Mouse (Mus musculus): ENCODE measurements at regions not wholly inside any gene's neighbourhood (a gene's known extent, or its start where the extent isn't known, plus 50 kb on each side); places are given as distances from the start of the nearest gene placed in this dataset.

GRCm38 (mm10) chr2:83224018-83224417 lies 280.6 kb downstream of the Fsip2 start:
- DNase-seq (ENCODE audit: low spot score): no peak
- no peak overlapping the region for H3K4me3 ChIP-seq
- H3K9me3 ChIP-seq: no peaks in the 10 kb centered on the region
- 78% methylated on average over 2 of the region's 2 CpGs for WGBS
- H3K27me3 ChIP-seq (replicated peaks; ENCODE audit: low read depth, poor library complexity, severe bottlenecking): no peaks in the 10 kb centered on the region
- no peaks in the 10 kb centered on the region for H3K4me1 ChIP-seq
- H3K36me3 ChIP-seq (replicated peaks): no peaks in the 10 kb centered on the region
- H3K27ac ChIP-seq (replicated peaks): no peak overlapping the region

DNA sequence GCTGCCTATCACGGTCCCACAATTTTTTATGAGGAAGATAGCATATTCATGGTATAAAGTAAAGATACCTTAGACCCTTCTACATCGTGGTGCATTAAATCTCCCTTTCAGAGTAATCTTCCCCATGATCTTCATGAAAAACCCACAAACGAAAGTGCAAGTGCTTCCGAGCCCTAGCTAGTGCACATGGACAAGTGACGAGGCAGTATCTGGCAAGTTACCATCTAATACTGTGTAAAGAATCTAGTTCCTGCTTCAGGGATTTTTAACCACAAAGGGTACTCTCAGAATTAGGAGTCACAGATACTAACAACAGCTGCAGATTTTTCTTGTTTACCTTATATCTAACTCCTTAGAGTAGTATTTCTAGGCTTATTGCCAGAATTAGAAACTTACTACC lies 282.8 kb downstream of the Fsip2 start:
- H3K9me3 ChIP-seq: no peaks in the 10 kb centered on the region
- no peaks in the 10 kb centered on the region for H3K4me1 ChIP-seq
- WGBS: 89% methylated on average over 5 of the region's 5 CpGs

DNA sequence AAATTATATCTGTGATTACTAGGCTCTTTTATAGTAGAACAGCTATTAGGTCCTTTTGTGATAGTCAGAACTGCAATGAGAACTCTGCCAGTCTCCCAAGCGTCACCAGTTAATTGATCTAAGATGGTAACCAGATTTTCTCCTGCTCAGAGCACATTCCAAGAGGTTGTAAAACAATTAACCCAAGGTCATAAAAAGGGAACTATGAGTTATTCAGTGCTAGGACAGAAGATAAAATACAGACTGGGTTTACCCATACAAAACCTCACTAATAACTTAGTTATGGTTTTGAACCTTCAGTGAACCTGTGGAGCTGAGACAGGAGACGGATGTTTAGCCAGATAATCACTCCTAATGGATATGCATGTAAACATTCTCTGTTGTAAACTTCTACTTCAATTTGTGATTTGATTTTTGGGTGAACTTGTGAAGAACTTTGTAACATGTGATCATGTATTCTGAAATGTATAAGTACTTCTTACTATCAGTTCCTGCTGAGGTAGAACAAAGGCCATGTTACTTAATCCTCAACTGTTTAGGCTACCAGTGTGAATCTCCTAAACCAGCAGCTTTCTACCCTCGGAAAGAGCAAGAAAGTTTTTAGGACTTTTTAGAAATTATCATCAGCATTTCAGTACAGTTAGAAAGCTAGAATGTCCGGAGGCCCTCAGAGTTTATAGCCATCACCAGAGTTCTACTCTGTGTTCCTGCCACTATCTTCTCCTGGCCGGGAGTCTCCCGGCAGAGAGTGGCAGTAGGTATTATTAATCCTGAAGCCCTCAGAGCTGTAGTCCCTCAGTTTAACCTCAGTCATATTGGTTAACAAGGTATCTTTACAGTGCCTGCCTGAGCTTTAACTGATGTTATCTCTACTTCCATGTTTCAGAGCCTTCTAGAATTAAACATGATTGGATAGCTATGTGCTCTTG lies 308.0 kb downstream of the Fsip2 start:
- DNase-seq (ENCODE audit: low spot score): no peak
- Histone ChIP-seq H3K4me3 (no peak overlapping the region), H3K36me3 (replicated peaks) (no peaks in the 10 kb centered on the region), H3K9me3 (no peaks in the 10 kb centered on the region), H3K27me3 (replicated peaks; ENCODE audit: low read depth, poor library complexity, severe bottlenecking) (no peaks in the 10 kb centered on the region), H3K4me1 (no peaks in the 10 kb centered on the region), H3K27ac (replicated peaks) (no peak overlapping the region)
- 68% methylated on average over 6 of the region's 6 CpGs for WGBS

More for the DNA sequence above, 282.8 kb downstream of the Fsip2 start:
- Histone ChIP-seq H3K27ac (replicated peaks) (no peak overlapping the region), H3K36me3 (replicated peaks) (no peaks in the 10 kb centered on the region), H3K4me3 (no peak overlapping the region), H3K27me3 (replicated peaks; ENCODE audit: low read depth, poor library complexity, severe bottlenecking) (no peaks in the 10 kb centered on the region)
- no peak for DNase-seq (ENCODE audit: low spot score)

DNA sequence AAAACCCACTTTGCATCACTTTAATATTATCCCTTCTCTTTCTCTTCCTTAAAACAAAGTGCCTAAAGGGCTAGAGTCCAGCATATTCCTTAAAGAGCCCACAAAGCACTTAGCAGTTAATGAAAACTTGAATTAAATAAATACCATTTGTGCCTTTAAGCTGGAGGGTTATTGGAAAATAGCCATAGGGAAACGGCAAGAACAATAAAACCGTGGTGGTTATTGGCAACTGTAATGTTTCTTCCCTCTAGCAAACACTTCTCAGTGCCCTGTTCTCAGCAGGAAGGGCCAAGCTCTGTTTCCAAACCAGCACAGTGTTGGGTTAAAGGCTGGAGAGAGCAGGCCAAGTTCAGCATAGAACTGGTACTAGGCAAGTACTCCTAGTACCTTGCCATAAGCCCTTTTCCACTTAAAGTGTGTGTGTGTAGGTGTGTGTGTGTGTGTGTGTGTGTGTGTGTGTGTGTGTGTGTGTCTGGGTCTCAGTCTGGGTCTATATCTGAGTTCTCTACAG lies 313.4 kb downstream of the Fsip2 start:
- no peaks in the 10 kb centered on the region for H3K9me3 ChIP-seq
- no peak overlapping the region for H3K4me3 ChIP-seq
- H3K27me3 ChIP-seq (replicated peaks; ENCODE audit: low read depth, poor library complexity, severe bottlenecking): no peaks in the 10 kb centered on the region
- 85% methylated on average over 2 of the region's 2 CpGs for WGBS
- H3K36me3 ChIP-seq (replicated peaks): no peaks in the 10 kb centered on the region
- DNase-seq (ENCODE audit: low spot score): no peak
- no peak overlapping the region for H3K27ac ChIP-seq (replicated peaks)
- H3K4me1 ChIP-seq: no peaks in the 10 kb centered on the region

DNA sequence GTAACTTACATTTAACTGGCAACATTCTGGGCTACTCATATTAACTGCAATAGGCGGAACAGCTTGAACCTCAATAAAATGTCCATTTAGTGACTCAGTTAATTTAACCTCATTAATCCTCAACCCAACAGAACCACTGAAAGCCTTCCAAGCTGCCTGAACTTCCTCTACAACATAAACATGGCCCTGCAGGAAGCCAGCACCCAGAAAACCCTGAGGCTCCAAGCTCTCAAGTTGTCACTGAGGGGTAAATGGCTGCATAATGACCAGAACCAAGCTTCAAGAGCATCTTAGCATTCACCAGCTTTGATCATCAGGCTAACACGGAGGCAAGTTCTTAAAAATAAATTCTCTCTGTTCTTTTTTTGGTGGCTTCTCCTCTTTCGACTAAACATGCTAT lies 315.2 kb downstream of the Fsip2 start:
- Histone ChIP-seq H3K36me3 (replicated peaks) (no peaks in the 10 kb centered on the region), H3K4me1 (no peaks in the 10 kb centered on the region), H3K27me3 (replicated peaks; ENCODE audit: low read depth, poor library complexity, severe bottlenecking) (no peaks in the 10 kb centered on the region), H3K27ac (replicated peaks) (no peak overlapping the region), H3K4me3 (no peak overlapping the region), H3K9me3 (no peaks in the 10 kb centered on the region)
- DNase-seq (ENCODE audit: low spot score): no peak
- WGBS: 75% methylated on average over 3 of the region's 3 CpGs

DNA sequence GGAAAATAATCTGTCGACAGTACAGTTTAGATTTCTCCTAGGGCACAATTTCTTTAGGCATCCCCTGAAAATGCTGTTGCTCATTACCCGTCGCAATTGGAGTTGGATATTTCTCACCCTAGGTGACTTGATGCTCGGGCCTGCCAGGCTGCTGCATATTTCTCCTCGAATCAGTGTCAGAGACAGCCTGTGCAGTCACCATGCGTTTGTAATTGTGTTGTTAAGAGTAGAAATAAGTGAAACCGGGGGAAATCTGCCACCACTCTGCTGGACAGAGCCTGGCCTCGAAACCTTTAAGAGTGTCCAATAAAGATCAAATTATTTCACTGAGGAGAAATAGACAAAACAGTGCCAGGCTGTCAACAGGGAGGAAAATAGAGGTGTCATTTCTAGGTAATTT lies 340.7 kb upstream of the Zc3h15 start:
- WGBS: 76% methylated on average over 8 of the region's 8 CpGs
- no peak for DNase-seq (ENCODE audit: low spot score)
- Histone ChIP-seq H3K9me3 (no peaks in the 10 kb centered on the region), H3K36me3 (replicated peaks) (no peaks in the 10 kb centered on the region), H3K4me3 (no peak overlapping the region), H3K4me1 (no peaks in the 10 kb centered on the region), H3K27me3 (replicated peaks; ENCODE audit: low read depth, poor library complexity, severe bottlenecking) (no peaks in the 10 kb centered on the region), H3K27ac (replicated peaks) (no peak overlapping the region)

DNA sequence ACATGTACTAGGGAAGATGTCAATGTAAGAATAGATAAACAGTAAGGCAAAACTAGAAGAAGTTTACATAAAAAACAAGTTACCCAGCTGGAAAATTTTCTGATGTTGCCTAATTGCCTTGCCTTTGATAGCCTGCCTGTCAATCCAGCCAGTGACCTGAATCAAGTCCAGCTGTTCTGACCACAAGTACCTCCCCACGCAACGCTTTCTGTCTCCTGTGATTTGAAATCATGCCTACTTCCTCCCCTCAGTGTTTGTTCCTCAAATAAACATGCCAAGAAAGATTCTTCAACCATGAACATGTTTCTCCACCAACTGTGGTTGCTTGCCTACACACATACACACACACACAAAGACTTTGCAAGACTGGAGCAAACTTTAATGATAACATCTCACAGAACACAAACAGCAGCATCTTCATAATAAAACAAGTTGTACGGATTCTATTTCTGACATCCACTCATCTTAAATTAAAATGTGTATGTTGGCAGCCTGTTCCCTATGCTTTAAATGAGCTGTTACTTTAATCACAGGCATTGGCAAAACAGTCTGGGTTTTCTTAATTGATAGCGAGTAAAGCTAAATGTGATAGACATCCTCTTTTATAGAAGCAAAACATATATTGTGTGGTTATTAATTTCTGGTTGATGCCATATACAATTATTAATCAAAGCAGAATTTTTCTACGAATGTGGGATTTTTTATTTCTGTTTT lies 312.0 kb upstream of the Zc3h15 start:
- peak; percentile 23 for DNase-seq (ENCODE audit: low spot score)
- H3K9me3 ChIP-seq: no peaks in the 10 kb centered on the region
- H3K27me3 ChIP-seq (replicated peaks; ENCODE audit: low read depth, poor library complexity, severe bottlenecking): no peaks in the 10 kb centered on the region
- WGBS: 63% methylated on average over 5 of the region's 5 CpGs
- H3K36me3 ChIP-seq (replicated peaks): no peaks in the 10 kb centered on the region
- no peak overlapping the region for H3K4me3 ChIP-seq
- H3K4me1 ChIP-seq: 0 out of 2 replicates have a peak, but pooled peaks cover 5% of the 10 kb centered on the region
- no peak overlapping the region for H3K27ac ChIP-seq (replicated peaks)

GRCm38 (mm10) chr2:83332770-83333157 lies 311.5 kb upstream of the Zc3h15 start:
- no peak overlapping the region for H3K27ac ChIP-seq (replicated peaks)
- no peak for DNase-seq (ENCODE audit: low spot score)
- H3K9me3 ChIP-seq: no peaks in the 10 kb centered on the region
- H3K27me3 ChIP-seq (replicated peaks; ENCODE audit: low read depth, poor library complexity, severe bottlenecking): no peaks in the 10 kb centered on the region
- H3K4me1 ChIP-seq: 0 out of 2 replicates have a peak, but pooled peaks cover 5% of the 10 kb centered on the region
- H3K36me3 ChIP-seq (replicated peaks): no peaks in the 10 kb centered on the region
- no peak overlapping the region for H3K4me3 ChIP-seq
- WGBS: 34% methylated on average over 5 of the region's 5 CpGs

DNA sequence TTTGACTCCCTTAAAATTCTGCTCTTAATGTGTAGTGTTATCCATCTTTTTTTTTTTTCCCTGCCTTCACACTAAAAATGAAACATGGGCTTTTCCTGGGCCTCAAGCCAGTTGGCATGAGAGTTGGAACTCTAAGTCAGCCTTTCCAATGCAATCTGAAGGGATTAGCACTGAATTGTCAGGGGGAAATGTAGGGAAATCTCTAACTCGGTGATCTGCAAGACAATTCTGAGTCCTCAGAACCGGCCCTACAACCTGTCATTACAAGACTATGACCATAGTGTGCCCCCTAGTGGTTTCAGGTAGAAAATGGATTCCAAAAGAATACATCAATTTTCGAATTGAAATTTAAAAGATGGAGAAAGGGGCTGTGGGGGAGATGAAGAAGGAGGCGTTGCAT lies 306.9 kb upstream of the Zc3h15 start:
- H3K4me1 ChIP-seq: 0 out of 2 replicates have a peak, but pooled peaks cover under 1% of the 10 kb centered on the region
- DNase-seq (ENCODE audit: low spot score): no peak
- no peak overlapping the region for H3K27ac ChIP-seq (replicated peaks)
- H3K36me3 ChIP-seq (replicated peaks): no peaks in the 10 kb centered on the region
- H3K27me3 ChIP-seq (replicated peaks; ENCODE audit: low read depth, poor library complexity, severe bottlenecking): no peaks in the 10 kb centered on the region
- no peak overlapping the region for H3K4me3 ChIP-seq
- 32% methylated on average over 4 of the region's 4 CpGs for WGBS
- no peaks in the 10 kb centered on the region for H3K9me3 ChIP-seq

DNA sequence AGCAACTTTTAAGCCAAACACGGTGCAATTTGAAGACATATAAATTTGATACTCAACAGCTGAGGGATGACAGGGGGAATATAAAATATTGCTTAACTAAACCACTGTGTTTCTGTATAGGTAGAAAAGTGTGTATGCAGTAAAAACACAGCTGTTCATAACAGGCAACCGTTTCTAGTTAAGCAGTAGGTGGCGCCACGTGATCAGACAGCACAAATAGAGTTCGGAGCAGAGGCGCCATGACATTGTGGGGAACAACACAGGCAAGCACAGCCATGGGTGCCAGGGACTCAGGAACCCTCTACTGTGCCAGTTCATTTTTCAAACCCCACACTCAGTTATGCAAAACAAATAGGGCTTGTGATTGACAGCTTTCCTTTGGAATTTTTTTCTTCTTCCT lies 304.1 kb upstream of the Zc3h15 start:
- no peak for DNase-seq (ENCODE audit: low spot score)
- WGBS: 84% methylated on average over 6 of the region's 6 CpGs
- no peak overlapping the region for H3K4me3 ChIP-seq
- no peaks in the 10 kb centered on the region for H3K36me3 ChIP-seq (replicated peaks)
- no peak overlapping the region for H3K27ac ChIP-seq (replicated peaks)
- H3K27me3 ChIP-seq (replicated peaks; ENCODE audit: low read depth, poor library complexity, severe bottlenecking): no peaks in the 10 kb centered on the region
- H3K9me3 ChIP-seq: no peaks in the 10 kb centered on the region
- no peaks in the 10 kb centered on the region for H3K4me1 ChIP-seq
